Mouse (Mus musculus) CH12F3 (cell line): ENCODE data around the gene Nr4a3.

Experiments used
- in situ Hi-C: fragments of 300-500 bp; cut with MboI; formaldehyde crosslinking; loops from 2 replicates; pipeline ENCODE4 v1.14.3; 2020; ENCODE audit warnings: low sequenced_read_pairs

Nr4a3 gene

DNA sequence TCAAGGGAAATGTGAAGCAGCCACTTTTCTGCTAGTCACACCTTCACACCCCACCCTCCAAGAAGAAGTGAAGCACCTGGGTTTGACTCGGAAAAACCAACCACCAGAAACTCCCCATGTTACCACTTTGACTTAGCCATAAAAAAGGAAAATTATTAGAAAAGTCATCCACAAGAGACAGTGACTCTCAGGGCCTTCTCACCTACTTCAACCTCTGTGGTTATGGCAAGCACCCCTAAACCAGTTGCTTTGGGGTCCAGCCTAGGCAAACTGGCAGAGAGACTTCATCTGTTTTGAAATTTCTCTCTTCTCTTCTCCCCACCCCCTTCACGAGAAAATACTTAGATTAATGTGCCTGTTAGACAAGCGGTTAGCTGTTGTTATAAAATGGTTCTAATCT, 5.1 kb downstream of the Nr4a3 start:
- in situ Hi-C loops: no loop called here

DNA sequence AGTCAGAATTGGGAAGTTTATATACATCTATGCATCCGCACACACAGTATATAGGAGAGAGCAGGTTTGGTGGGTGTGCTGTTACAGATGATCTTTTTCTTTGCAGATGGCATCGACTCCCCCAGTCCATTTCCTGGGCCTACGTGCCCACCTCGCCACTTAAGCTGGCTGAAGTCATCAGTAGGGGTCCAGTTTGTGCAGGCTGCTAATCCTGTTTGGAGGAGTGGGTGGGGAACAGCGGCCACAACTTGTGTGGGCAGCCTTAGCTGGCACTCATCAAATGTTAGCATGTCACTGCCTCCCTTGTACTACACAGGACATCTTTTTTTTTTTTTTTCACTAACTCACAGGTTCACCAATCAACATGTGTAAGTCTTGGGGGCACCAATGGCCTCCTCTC, 5.5 kb downstream of the Nr4a3 start:
- in situ Hi-C loops: no loop called here

DNA sequence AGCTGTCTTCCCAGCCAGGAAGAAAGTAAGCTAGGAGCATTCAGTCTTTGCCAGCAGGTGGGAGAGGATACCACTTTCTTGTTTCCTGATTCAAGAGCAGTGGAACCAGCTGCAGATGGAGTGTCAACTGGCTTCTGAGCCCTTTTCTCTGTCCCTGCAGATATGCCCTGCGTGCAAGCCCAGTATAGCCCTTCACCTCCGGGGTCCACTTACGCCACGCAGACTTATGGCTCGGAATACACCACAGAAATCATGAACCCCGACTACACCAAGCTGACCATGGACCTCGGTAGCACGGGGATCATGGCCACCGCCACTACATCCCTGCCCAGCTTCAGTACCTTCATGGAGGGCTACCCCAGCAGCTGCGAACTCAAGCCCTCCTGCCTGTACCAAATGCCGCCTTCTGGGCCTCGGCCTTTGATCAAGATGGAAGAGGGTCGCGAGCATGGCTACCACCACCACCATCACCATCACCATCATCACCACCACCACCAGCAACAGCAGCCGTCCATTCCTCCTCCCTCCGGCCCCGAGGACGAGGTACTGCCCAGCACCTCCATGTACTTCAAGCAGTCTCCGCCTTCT, 6.2 kb downstream of the Nr4a3 start:
- in situ Hi-C loops: no loop called here

DNA sequence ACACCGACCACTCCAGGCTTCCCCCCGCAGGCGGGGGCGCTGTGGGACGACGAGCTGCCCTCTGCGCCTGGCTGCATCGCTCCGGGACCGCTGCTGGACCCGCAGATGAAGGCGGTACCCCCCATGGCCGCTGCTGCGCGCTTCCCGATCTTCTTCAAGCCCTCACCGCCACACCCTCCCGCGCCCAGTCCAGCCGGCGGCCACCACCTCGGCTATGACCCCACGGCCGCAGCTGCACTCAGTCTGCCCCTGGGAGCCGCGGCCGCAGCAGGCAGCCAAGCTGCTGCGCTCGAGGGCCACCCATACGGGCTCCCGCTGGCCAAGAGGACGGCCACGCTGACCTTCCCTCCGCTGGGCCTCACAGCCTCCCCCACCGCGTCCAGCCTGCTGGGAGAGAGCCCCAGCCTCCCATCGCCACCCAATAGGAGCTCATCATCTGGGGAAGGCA, 6.7 kb downstream of the Nr4a3 start:
- in situ Hi-C loops: no loop called here

DNA sequence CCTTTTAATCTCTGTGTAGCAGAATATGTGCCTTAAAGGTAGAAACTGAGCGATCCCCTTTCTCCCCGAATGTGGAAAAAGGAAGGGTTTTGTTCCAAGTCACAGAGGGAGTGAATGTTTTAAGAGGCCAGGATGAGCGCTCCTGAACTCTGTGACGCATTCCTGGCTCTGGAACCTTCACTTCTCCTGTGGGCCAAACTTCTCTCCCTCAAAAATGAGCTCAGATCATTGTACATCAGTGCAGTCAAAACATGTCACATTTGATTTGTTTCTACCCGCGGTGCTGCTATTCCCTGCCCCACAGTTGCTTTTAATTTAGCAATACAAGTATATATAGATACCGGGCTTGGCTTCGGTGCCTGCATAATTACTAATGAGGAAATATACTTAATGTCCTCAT, 16.8 kb downstream of the Nr4a3 start:
- in situ Hi-C loops: no loop called here

DNA sequence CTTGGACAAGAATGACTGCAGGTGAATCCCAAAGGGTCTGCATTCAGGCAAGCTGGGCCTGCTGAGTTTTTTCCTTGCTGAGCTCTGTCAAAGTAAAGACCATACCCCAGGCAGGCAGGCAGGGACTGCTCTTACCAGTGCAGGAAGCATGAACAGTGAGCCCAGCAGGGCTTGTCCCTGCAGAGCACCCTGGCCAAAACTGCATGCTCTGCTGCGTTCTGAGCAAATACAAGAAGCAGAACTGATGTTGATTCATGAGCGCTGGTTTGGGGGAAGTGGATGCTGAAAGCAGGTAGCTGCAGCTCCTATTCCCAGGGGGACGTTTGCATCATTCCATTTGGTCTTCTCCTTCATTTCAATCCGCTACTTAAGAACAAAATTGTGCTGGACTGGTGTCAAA, 19.4 kb downstream of the Nr4a3 start:
- in situ Hi-C loops: no loop called here

DNA sequence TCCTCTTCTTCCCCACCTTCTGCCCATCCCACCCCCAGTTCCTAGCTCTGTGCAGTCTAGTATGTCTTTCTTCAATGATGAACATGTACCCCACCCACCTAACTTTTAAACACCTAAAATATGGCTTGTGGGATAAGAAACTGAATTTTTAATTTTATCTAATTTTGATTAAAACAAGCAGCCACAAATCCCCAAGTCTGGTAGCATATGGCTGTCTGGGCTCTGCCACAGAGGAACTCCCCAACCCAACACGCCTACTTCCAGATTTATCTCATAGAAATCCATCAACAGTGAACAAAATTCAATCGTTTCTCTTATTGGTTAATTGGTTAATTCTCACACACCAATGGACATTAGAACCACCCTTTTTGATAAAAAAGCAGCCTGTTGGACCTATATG, 21.7 kb downstream of the Nr4a3 start:
- in situ Hi-C loops: no loop called here

DNA sequence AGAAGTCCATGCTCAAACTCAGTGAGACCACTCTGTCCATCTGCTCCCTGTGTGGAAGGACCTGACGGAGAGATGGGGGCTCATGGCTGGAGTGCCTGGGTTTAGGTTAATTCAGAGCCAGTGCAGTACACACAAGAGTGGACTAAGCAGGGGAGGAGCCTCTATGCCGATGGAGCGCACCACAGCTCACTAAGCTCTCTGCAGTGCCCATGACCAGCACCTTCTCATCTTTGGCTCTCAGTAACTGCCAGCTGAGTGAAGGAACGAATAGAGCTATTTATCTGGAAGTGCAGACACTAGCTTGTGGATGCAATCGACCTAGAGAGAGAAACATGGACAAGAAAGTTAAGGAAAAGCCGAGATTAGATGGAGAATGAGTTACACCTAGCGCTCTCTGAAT, 24.2 kb downstream of the Nr4a3 start:
- in situ Hi-C loops: no loop called here

DNA sequence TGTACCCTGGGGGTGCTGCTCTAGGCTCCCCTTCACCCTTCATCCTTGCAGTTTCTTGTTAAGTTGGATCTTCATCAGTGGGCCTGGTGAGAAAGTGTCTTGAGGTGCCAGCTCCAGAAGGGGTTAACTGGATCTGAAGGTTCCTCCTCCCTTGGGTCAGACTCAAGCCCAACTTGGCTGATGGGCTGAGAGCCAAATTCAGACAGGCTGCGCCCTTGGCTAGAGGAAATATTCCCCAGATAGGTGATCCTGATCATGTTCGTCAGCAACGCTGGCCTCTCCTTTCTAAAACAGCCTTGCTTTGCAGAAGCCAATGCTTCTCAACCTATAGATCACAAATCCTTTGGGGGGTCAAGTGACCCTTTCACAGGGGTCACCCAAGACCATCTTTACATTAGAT, 27.1 kb downstream of the Nr4a3 start:
- in situ Hi-C loops: no loop called here

DNA sequence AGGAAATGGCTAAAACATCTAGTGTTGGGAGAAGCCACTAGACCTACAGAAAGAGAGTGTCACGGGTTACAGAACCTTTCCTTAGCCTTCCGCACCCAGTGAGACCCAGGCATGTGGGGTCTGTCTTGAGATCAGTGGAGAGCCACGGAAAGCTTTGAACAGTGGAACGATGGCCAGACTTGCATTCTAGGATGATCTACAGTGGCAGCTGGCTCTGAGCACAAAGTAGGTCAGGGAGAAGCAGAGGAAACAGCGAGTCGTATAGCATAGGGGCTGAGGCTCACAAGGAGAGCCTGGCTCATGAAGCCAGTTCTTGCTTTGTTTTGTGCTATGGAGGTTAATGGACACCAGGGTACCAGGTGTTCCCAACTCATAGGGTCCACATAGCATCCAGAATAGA, 28.4 kb downstream of the Nr4a3 start:
- in situ Hi-C loops: no loop called here

DNA sequence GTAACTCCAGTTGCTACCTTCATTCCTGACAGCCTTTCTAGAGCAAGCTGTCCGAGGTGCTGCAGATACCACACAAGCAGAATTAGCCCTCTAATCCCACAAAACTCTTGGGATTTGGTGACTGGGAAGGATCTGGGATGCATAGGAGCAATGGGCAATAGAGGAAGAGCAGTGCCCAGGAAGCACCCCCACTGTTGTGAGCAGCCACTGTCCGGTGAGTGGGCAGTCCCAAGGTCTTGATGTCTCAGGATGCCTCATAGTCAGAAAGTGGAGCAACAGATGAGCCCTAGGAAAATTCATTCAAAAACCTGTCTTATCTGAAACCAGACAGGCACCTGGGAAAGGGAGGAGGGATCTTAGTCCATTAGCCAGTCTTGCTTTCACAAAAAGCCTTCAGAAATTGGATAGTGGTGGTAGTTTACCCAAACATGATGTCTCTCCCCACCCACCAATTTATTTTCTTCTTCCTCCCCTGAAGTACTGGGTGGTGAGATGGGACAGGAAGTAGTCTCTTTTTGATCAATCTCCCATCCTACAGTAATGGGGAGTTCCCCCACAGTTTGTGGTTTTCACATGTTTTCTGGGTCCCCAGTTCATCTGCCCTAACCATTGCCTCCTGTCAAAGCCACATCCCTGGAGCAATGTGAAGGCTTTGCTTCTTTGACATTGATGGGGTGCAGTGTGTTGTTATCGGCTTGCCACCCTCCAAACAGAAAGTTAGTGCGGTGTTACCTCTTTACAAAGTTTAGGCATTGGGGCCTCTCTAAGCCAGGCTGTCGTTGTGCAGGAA, 29.7 kb downstream of the Nr4a3 start:
- in situ Hi-C loops: no loop called here

DNA sequence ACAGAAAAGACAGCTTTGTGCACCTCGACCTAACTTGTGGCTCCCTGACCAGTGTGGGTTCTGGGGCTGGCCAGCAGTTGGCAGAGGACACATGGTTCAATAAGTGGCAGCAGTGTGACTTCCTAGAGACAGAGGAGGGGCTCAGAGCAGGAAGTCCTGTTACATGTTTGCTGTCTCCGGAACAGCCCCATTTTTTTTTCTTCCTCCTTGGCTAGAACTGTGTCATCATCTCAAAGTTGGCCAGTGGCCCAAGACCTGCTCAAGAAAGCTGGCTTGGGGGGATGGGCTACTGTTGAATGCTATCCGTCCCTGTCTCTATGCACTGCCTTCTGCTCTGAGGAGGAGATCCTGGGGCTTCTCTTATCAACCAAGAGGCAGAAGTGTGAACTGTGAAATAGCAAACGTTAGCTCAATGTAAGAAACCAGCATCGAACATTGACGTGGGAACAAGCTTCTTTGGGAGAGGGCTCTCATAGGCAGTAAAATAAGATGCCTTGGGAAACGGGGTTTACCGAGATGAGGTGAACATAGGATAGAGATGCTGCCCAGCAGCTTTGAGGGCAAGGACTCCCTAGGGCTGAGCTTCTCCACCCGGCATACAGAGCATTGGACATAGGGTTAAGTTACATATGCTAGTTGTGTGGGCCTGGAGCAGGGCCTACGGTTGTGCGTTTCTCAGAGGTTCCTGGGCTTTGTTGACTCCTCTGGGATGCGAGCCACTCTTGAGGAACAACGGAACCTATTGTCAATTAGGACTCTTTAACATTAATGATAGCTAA, 31.9 kb downstream of the Nr4a3 start:
- in situ Hi-C loops: no loop called here

DNA sequence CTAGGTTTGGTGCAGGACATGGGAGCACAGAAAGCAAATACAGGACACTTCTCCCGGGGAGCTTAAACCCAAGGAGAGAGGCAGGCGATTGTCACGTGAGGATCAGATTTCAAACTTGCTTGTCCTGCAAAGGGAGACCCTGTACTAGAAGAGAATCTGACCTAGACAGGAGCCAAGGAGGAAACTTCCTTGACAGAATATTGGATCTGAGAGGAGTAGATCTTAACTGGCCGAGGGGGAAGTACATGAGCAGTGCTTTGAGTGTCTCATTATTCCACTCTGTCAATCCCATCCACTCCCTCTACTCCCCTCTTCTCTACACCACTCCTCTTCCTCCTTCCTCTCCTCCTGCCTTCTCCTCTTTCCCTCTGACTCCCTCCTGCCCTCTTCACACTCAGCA, 33.3 kb downstream of the Nr4a3 start:
- in situ Hi-C loops: no loop called here

DNA sequence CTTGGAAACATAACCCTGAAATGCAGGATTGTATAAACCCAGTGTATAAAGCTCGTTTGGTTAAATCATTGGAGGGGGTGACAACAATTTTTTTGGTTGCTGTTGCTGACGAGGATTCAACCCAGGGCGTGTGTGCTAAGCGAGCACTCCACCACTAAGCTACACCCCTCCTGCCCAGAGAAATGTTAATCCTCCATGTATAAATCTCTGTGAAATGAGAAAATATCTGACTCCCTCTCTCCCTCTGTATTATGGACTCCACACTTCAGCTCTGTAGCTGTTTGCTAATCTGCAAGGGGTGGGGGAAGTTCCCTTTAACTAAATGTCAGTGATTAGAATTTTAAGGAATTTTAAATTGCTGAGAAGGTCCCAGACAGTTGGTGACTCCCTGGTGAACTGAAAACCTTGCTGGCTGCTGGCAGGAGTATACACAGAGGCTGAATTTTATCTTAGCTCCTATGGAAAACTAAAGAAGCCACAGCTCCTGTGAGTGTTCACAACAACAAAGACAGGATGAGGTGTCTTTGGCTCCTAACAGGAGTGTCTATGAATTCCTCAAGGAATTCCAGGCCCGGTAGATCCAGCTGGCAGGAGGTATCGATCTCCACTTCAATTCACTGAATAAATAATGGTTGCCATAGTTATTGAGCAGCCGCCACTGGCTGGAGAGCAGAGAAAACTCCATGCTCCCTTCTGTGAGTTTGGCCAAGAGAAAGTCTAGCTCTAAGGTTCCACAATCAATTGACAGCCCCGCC, 34.5 kb downstream of the Nr4a3 start:
- in situ Hi-C loops: no loop called here

DNA sequence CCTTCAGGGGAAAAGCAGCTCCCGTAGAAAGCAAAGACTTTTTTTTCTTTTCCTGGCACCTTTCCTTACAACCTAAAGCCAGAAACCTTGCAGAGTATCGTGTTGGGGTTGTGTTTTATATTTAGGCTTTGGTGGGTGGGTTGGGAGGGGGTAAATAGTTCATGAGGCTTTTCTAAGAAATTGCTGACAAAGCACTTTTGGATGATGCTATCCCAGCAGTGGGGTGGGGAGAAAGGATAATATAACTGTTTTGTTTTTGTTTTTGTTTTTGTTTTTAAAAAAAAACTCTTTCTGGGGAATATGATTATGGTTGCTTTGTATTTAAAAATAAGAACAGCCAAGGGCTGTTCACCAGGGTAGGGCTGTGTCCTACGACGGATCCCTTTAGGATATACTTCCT, 38.5 kb downstream of the Nr4a3 start:
- in situ Hi-C loops: no loop called here

DNA sequence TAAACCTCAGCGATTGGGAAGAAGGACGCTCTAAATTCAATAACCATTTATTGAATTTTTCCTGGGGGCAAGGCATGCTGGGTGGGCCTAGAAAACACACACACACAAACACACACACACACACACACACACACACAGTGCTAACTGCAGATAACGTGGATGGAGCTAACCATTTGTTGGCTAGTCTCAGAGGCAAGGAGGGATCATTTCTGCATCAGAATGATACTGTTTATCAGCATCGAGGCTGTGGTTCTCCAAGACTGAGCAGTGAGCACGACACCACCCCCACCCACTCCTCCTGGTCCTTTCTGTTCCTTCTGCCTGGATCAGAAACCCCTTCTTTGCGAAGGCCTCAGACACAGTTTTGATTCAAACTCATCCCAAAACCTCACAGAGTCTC, 41.7 kb downstream of the Nr4a3 start:
- in situ Hi-C loops: no loop called here

DNA sequence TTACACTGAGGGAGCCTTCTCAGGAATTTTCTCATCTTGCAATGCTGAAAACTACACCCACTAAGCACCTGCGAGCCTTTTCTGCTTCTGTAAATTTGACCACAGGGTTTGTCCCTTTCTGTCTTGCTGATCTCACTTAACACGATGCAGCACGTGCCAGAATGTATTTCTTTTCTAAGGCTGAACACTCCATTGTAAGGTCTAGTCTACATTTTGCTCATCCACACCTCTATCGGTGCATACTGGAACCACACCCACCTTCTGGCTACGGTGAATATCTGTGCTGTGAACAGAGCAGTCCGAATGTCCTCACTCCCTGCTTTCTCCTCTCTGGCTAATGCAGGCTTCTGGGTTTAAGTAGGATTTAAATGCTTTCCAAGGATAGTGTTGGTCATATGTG, 42.5 kb downstream of the Nr4a3 start:
- in situ Hi-C loops: no loop called here

DNA sequence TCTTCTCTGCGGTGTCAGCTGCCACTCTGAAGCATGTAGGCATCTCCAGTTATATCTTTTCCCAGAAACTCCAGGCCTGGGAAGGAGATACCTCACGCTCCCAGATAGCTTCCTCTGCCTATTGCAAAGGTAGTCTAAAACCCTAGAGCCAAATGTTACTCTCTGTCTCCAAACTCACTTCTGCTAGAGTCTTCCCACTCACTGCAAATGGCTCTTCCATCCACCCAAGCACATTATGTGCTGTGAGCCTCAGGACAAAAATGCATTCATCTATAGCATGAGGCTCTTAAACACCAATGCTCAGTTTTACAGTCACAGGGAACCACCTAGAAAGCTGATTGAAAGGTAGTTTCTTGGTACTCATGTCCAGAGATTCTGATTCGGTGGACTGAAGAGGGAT, 48.3 kb downstream of the Nr4a3 start:
- in situ Hi-C loops: no loop called here

DNA sequence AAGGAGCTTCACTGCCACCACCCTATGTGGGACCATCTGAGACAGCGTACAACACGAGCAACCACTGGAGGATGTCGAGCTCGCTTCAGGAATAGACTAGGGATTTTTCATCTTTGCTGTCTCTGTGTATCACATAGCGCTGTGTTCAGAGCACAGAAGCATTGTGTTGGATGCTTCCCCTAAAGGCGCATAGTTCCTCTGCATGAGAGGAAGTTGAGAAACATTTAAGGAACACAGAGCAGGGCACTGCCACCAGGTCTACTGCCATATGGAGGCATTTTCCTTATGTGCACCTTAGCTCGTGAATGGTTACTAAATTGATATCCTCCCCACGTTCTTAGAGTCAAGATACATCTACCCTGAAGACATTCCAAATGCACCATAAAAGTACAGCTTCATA, 55.3 kb downstream of the Nr4a3 start:
- in situ Hi-C loops: no loop called here

DNA sequence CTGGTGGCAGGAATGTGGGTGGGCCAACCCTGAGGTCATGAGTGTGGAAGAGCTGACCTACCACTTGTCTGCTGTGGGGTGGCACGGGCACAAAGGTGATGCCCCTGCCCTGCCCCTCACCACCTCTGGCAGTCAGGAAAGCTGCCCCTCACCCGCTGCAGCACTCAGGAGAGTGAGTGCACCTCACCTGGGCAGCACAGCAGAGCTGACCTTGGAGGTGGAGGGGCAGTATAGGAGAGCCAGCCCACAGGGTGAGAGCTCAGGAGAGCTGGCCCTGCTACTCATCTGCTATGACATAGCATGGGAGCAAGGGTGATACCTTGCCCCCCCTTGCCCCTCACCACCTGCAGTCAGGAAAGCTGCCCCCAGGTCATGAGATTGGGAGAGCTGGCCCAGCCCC, 57.0 kb downstream of the Nr4a3 start:
- in situ Hi-C loops: no loop called here

DNA sequence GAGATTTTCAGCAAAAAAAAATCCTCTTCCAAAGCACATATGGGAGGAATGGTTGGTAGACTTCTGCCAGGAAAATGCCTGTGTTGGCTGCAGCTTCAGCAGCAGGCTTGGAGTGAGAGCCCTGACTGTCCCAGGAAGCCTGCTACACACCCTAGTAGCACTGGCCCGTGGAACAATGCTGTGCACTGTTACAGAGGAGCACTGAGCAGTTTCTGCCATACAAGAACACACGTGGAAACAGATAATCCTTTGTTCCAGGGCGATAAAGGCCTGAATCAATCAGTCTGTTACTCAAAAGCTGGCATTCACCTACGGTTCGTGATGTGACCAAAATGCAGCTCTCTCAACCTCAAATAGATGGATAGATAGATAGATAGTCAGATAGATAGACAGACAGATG, 60.4 kb downstream of the Nr4a3 start:
- in situ Hi-C loops: no loop called here
